Mouse (Mus musculus) midbrain, embryonic 15.5 days (tissue): ENCODE measurements at regions not wholly inside any gene's neighbourhood (a gene's known extent, or its start where the extent isn't known, plus 50 kb on each side); places are given as distances from the start of the nearest gene placed in this dataset.

ENCODE experiments used
- ATAC-seq: fragments of 200-750 bp; cut with Nextera tagmentation; replicated peaks from 2 replicates; pipeline ENCODE4 v1.8.0; 2017; ENCODE audit warnings: moderate TSS enrichment
- H3K27ac ChIP-seq: fragments of 300-500 bp; sonication (generic); 2 replicates; pipeline ENCODE4 v1.5.1; 2015; ENCODE audit warnings: mild to moderate bottlenecking, inconsistent platforms
- H3K27me3 ChIP-seq: fragments of 300-500 bp; sonication (generic); replicated peaks from 2 replicates; pipeline ENCODE4 v1.6.1; 2015; ENCODE audit warnings: inconsistent platforms
- H3K36me3 ChIP-seq: fragments of 300-500 bp; sonication (generic); replicated peaks from 2 replicates; pipeline ENCODE4 v1.6.1; 2015; ENCODE audit warnings: inconsistent platforms
- H3K4me1 ChIP-seq: fragments of 300-500 bp; sonication (generic); 2 replicates; pipeline ENCODE4 v1.6.1; 2015; ENCODE audit warnings: inconsistent platforms
- H3K4me2 ChIP-seq: fragments of 300-500 bp; sonication (generic); 2 replicates; pipeline ENCODE4 v1.6.1; 2015; ENCODE audit warnings: inconsistent platforms, mild to moderate bottlenecking, moderate library complexity
- H3K4me3 ChIP-seq: fragments of 300-500 bp; sonication (generic); 2 replicates; pipeline ENCODE4 v1.5.1; 2015; ENCODE audit warnings: mild to moderate bottlenecking, inconsistent platforms
- H3K9ac ChIP-seq: fragments of 300-500 bp; sonication (generic); 2 replicates; pipeline ENCODE4 v1.6.1; 2015; ENCODE audit warnings: mild to moderate bottlenecking, inconsistent platforms
- H3K9me3 ChIP-seq: fragments of 300-500 bp; sonication (generic); 2 replicates; pipeline ENCODE4 v1.6.1; 2016; ENCODE audit warnings: inconsistent platforms
- WGBS: fragments of 180-500 bp; shearing (Covaris S2); methylation state at CpG from one replicate; pipeline ENCODE4 v1.1.7; 2015; ENCODE audit warnings: mixed read lengths; 5-methylcytosine and 5-hydroxymethylcytosine counted together

DNA sequence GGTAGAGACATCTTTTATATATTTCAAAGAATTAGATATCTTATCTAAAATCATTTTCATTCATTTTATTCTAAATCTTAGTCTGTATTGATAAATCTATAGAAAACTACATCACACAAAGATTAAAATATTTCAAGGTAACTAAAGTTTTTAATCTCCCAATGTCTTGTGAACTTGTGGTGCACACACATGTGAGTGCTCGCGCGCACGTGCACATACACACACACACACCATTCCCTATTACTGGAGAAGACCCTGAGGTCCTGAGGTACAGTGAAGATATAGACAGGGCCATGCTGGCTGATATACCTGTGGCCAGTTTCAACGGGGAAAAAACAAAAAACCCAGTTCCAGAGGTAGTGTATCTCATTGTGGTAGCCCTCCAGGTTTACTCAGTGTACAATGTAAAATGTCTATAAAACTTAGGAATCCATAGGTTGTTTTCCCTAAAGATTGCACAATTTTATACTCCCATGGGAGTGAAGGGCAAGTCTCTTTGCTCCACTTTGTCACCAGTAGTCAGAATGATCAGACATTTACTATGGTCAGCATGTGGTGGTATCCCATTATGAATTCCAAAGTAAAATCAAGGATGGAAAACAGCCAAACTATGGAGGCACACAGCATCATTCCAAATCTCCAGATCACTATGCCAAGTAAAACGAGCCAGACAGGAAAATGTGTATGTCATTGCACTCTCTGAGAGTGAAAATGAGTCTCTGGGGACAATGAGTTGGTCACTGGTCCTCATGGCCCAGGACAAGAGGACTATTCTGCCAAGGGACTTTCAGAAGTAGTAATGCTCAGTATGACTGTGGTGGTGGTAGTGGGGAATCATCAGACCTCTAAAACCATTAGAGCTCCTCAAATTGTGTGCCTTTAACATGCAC is 53.0 kb upstream of the Cd93 start:
- Histone ChIP-seq H3K4me3 (no peak overlapping the region), H3K36me3 (no peaks in the 10 kb centered on the region), H3K4me2 (no peak overlapping the region), H3K9ac (no peak overlapping the region), H3K27ac (no peak overlapping the region), H3K4me1 (no peaks in the 10 kb centered on the region), H3K27me3 (no peaks in the 10 kb centered on the region), H3K9me3 (no peaks in the 10 kb centered on the region)
- WGBS, result 90% methylated on average over 6 of the region's 6 CpGs
- no peak for ATAC-seq

DNA sequence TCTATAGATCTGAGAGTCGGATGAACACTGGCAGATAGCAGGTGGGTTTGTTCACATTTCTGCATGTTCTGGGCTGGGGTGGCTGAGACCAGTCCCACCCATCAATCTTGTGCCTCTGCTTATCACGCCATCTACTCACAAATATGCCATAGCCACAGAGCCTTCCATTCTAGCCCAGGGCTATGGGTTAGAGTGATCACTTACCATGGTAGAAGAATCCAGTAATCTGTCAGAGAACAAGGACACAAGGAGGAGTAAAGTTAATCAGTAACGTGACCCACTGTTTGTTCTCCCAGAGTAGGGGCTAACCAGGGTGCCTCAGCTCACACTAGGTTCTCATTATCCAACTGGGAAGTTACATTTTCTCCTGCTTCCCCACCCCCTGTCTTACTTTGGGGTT is 52.1 kb upstream of the Cd93 start:
- H3K4me3 ChIP-seq, result no peak overlapping the region
- H3K36me3 ChIP-seq, result no peaks in the 10 kb centered on the region
- no peak overlapping the region for H3K4me2 ChIP-seq
- no peaks in the 10 kb centered on the region for H3K4me1 ChIP-seq
- no peak for ATAC-seq
- H3K9me3 ChIP-seq, result no peaks in the 10 kb centered on the region
- no peaks in the 10 kb centered on the region for H3K27me3 ChIP-seq
- no peak overlapping the region for H3K27ac ChIP-seq
- 84% methylated on average over 3 of the region's 3 CpGs for WGBS
- H3K9ac ChIP-seq, result no peak overlapping the region

DNA sequence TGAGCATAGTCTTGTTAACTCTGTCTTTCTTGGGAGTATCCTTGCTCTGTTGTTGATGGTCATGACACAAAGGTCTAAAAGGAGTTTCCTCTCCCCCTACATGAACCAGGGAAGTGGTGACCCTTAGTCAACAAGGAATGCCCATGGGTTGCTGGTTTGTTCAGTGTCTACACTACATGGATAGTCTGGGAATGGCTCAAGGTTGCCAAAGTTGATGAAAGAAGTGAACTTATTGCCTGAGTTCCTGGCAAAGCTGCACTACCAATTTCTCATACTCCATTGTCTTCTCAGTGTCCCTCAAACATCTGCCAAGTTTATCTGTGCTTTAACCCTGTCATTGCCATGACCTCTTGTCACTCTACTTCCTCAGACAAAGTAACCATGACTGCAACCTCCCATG is 49.9 kb upstream of the Cd93 start:
- no peaks in the 10 kb centered on the region for H3K36me3 ChIP-seq
- no peak overlapping the region for H3K4me3 ChIP-seq
- no peaks in the 10 kb centered on the region for H3K9me3 ChIP-seq
- H3K4me2 ChIP-seq, result no peak overlapping the region
- H3K9ac ChIP-seq, result no peak overlapping the region
- no peaks in the 10 kb centered on the region for H3K4me1 ChIP-seq
- ATAC-seq, result no peak
- no peak overlapping the region for H3K27ac ChIP-seq
- H3K27me3 ChIP-seq, result no peaks in the 10 kb centered on the region
